Mouse (Mus musculus) liver, embryonic 14.5 days (tissue): ENCODE measurements around the gene Adh6a.

Experiments used
- CTCF ChIP-seq: IDR thresholded peaks from 2 replicates; pipeline ENCODE4 v1.5.1; 2016; ENCODE audit warnings: antibody characterized with exemption, low read depth, control low read depth
- EP300 ChIP-seq: IDR thresholded peaks from 2 replicates; pipeline ENCODE4 v1.6.1; 2016; ENCODE audit warnings: antibody characterized with exemption, low read depth

DNA sequence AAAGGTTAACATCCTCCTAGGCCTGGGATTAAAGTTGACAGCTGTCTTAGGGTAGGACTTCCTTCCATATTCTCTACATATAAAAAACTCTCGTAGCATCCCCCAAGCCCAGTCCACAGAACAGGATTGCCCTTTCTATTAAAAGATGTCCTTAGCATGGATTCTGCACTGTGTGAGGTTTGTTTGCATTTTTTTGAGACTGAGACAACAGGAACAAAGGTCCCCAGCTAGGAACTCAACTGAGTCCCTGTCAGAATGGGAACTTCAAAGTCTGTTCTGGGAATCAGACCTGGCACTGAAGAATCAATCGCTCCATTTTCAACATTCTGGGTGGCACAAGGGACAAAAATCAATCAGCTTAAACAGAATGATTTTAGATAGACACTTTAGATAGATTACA is 49.8 kb downstream of the Adh6a start:
- no peak for TF ChIP-seq CTCF
- TF ChIP-seq EP300 = no peak
